Mouse (Mus musculus): ENCODE results near the gene Cdk15.

DNA sequence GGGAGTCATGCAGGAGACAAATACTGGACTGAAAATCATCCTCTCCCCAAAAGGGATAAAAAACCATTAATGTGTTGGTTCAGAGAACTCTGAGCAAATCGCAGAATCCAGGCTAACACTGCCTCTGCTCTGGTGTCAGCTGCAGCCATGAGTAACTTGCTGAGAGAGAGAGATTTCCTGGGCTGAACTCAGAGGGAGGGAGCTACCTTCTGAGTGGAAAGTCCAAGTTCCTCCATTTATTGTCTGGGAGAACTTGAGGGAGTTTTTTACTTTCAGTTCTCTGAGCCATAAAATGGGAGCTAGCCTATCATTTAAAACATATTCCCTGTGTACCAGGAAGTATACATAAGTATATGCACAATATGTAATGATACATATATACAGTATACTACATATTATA lies 60.7 kb downstream of the Cdk15 start:
- TF ChIP-seq POLR2A (IDR thresholded peaks at IDR 0.05; ENCODE audit: insufficient read depth, low read depth, low read length) (no peak), EP300 (IDR thresholded peaks at IDR 0.05; ENCODE audit: insufficient read depth, low read depth, low read length) (no peak), CTCF (IDR thresholded peaks at IDR 0.05) (no peak)
